Mouse (Mus musculus) liver, adult 2 months (tissue): ENCODE measurements around the gene Gab1.

Experiments used
- CTCF ChIP-seq: fragments of 200-500 bp; IDR thresholded peaks from 2 replicates; pipeline ENCODE4 v1.5.1; 2011; ENCODE audit warnings: low read depth, low read length, control low read depth
- POLR2A ChIP-seq: fragments of 200-500 bp; IDR thresholded peaks from 2 replicates; pipeline ENCODE4 v1.6.1; 2011; ENCODE audit warnings: low read length, control low read depth; ENCODE audit not compliant: insufficient read depth; ENCODE audit errors: extremely low read depth

DNA sequence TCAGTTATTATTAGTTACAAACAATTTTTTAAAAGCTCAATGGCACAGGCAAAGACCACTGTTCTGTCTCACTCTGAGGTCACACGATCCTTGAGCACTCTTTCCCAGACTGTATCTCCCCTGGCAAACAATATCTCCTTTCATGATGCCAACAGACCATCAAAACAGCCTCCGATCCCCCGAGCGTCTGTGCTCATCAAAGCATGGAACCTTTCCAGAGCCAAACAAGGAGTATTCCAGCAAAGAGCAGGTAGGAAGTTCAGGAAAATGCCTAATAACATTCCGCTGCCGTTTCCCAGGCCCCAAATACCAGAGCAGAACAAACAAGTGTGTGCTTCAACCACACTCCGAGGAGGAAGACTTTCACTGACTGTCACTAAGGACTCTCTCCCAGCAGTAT is 50.2 kb downstream of the Gab1 start:
- no peak for TF ChIP-seq POLR2A
- TF ChIP-seq CTCF: no peak
